Mouse (Mus musculus) cerebral cortex, adult 2 months (tissue): Measurements from ENCODE around the gene Gpr82.

Source experiments
- WGBS: fragments of 180-500 bp; shearing (Covaris S2); methylation state at CpG from one replicate; pipeline ENCODE4 v1.1.7; 2018; 5-methylcytosine and 5-hydroxymethylcytosine counted together

The Gpr82 gene

GRCm38 (mm10) chrX:13661063-13661462 lies at the start of gene Gpr82:
Gene Gpr82 (plus strand): TSS chrX:13661363.
- 98% methylated on average over 5 of the region's 5 CpGs for WGBS

DNA sequence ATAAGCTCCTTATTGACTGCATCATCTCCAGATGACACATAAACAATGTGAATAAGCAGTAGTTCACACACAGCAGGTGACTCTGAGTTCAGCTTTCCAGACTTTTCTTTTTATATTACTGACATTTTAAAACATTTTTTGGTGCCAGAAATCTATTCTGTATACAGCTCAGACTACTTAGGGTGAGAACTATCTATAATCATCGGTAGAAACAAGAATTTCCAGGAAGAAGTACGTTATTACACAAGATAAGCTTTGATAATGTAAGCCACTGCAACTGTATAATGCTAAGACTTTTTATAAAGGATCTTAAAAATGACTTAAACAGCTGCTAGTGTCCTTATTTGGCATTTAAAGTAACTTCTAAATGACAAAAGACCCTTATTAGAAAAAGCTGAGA lies 49.0 kb upstream of the Gpr82 start:
- 57% methylated on average over 2 of the region's 2 CpGs for WGBS

GRCm38 (mm10) chrX:13616726-13617125 lies 44.4 kb upstream of the Gpr82 start:
- WGBS = 62% methylated on average over 1 of the region's 1 CpGs

- 95% methylated on average over 1 of the region's 1 CpGs for WGBS
These were observed 43.9 kb upstream of the Gpr82 start for GRCm38 (mm10) chrX:13617294-13617693.

GRCm38 (mm10) chrX:13618476-13618875 lies 42.7 kb upstream of the Gpr82 start:
- 40% methylated on average over 4 of the region's 4 CpGs for WGBS

DNA sequence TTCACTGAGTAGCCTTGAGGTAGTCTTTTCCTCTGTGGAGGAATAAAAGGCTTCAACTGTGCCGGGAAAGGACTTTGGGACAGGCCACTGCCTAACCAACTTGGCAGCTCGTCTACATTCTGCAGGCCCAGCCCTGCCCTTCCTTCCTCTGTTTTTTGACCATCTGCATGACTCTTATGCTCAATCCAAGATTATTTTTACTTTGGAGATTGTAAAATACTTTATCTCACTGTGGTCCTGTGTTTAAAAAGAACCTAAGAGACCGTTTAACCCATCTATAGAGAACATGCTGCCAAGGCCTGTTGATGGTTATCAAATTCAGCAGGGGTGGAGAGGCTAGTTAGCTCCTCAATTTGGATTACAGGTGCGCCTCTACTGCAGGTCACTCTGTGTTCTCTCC lies 39.7 kb upstream of the Gpr82 start:
- WGBS = 50% methylated on average over 4 of the region's 4 CpGs

GRCm38 (mm10) chrX:13622654-13623053 lies 38.5 kb upstream of the Gpr82 start:
- 71% methylated on average over 5 of the region's 5 CpGs for WGBS

- WGBS = 73% methylated on average over 5 of the region's 5 CpGs
These were observed 29.4 kb upstream of the Gpr82 start, which contains the start of gene Gpr34 for GRCm38 (mm10) chrX:13631599-13632283. Gene Gpr34 (plus strand): TSS chrX:13632089.

DNA sequence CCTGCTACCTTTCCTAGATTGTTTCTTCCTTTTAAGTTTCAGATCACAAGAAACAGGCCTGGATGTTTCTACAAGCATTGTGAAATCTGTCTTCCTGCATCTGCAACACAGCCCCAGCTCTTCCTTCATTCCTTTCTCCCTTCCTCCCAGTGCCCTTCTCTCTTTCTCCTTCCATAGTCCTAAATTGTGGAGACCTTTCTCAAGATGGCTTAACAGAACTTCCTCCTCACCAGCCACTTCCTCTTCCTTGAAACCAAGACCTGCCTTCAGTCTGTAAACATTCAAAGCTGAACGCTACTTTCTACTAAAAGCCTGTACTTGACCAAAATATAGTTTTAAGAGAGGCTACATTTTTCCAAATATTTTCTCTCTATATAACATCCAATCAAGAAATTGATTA lies 24.8 kb upstream of the Gpr82 start:
- 59% methylated on average over 1 of the region's 1 CpGs for WGBS

- 59% methylated on average over 2 of the region's 2 CpGs for WGBS
These were observed 22.3 kb upstream of the Gpr82 start for GRCm38 (mm10) chrX:13638894-13639293.

DNA sequence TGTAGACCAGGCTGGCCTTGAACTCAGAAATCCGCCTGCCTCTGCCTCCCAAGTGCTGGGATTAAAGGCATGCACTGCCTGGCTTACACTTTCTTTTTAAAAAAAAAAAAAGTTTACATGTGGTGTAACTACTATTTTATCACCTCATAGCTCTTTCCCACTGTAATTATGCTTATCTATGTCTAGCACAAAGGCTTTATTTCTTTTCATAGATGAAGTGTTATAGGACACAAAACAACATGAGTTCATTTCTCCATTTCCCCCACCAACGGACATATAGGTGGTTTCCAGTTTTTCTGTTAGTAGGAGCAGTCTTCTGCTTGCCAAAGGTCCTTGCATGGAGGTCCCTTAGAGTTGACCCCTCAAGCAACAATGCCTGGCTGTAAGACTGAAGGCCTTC lies 9.3 kb upstream of the Gpr82 start:
- WGBS = 80% methylated on average over 2 of the region's 2 CpGs

- WGBS = 67% methylated on average over 1 of the region's 1 CpGs
These were observed 8.9 kb upstream of the Gpr82 start for GRCm38 (mm10) chrX:13652291-13652690.

- WGBS = 39% methylated on average over 3 of the region's 3 CpGs
These were observed 6.2 kb upstream of the Gpr82 start for GRCm38 (mm10) chrX:13655005-13655421.

DNA sequence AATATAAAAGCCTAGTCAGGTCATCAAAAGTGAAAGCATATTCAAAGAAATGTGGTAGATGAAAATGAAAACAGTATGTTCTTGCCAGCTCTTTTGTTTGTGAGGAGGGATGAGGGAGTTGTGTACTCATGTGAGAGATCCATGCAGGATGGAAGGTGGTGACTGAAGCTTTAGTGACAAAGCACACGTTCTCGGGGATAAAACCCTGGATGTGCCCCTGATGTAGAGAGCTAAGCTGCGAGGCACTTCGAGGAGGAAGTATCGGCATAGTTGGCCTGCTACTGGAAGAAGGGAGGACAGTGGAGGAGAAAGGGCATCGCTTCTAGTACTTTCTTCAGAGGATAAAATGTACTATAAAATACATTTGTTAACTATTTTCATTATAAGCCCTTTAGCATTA lies 5.3 kb upstream of the Gpr82 start:
- 40% methylated on average over 6 of the region's 6 CpGs for WGBS

GRCm38 (mm10) chrX:13656721-13657120 lies 4.4 kb upstream of the Gpr82 start:
- WGBS = 5% methylated on average over 1 of the region's 1 CpGs

GRCm38 (mm10) chrX:13658616-13659140 lies 2.5 kb upstream of the Gpr82 start:
- 71% methylated on average over 3 of the region's 3 CpGs for WGBS

DNA sequence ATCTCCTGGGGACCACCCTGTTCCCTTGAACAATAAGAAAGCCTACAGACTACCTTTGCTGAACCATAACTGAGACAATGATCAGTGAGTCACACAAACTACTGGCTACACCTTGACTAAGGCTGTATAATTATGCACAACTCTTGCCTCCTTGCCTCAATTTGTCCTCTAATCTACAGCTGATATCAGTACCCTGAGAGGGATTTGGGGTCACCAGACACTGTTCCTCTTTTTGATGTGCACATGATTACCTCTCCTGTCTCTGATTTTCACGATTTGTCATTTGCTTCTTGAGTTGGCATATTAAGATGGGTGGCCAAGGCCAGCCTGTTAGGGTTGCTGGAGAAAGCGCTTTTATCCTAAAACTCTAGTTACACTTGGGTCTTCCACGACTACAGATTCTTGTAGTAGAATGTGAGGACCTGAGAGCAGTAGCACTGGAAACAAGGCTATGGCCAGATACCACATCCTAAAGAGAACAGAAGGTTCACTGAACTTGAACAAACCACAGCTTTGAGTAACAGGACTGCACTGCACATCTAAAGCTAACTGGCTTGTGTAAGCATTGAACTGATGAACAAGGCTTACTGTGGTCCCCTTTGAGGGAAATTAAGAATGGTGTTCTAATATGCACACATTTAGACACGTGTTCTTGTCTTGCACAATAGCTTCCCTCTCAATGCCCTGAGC lies 1.8 kb upstream of the Gpr82 start:
- 74% methylated on average over 4 of the region's 4 CpGs for WGBS

GRCm38 (mm10) chrX:13668867-13669266 lies 7.7 kb downstream of the Gpr82 start:
- 87% methylated on average over 5 of the region's 5 CpGs for WGBS

- 67% methylated on average over 3 of the region's 3 CpGs for WGBS
These were observed 9.2 kb downstream of the Gpr82 start for GRCm38 (mm10) chrX:13670342-13670741.

DNA sequence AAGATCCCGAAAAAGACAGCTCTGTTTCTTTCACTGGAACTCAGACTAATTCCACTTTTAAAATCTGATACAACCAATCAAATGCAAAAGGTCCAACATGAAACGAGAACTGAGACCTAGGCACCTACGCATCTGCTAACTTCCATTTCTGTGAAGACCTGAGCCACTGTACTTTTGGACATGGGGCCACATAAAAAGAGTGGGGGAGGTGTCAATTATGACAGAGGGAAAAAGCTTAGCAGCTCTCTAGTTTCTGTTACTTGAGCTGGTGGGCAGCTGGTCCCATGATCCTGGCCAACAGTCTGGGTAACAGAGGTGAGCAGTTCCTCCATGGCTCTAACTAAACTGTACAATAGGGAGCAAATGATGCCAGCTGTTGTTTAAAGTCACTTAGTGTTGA lies 11.8 kb downstream of the Gpr82 start:
- WGBS = 84% methylated on average over 3 of the region's 3 CpGs

DNA sequence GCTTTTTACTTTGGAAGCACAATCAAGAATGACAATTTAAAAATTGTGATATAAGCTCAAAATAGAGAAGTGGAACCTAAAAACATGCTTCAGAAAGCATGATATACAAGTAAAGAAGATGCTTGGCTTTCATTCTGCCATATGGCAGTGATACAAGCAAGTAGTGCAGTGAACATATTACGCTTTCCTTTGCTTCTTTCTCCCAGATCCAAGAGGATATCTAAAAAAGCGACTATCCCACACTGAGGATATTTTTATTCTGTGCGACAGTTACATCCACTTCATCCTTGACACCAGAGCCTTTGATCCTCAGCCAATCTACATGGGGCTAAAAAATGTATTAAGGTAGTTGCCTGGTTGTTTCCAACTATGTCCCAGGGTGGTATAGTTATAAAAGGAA lies 20.6 kb downstream of the Gpr82 start:
- WGBS = 54% methylated on average over 3 of the region's 3 CpGs

DNA sequence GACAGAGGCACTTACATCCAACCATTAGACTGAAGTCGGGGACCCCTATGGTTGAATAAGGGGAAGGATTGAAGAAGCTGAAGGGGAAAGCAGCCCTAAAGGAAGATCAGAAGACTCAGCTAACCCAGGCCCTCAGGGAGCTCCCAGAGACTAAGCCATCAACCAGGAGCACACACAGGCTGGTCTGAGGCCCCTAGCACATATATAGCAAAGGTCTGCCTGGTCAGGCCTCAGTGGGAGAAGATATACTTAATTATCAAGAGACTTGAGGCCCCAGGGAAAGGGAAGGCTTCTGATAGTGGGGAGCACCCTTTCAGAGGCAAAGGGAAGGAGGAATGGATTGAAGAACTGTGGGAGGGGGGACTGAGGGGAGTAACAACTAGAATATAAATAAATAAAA lies 25.4 kb downstream of the Gpr82 start:
- 92% methylated on average over 1 of the region's 1 CpGs for WGBS

- 48% methylated on average over 2 of the region's 2 CpGs for WGBS
These were observed 27.2 kb downstream of the Gpr82 start for GRCm38 (mm10) chrX:13688356-13688755.
